Mouse (Mus musculus) mesoderm, embryonic 11.5 days (tissue): ENCODE measurements around the gene Slc25a51.

Source experiments
- DNase-seq: peaks from one replicate; pipeline ENCODE4 v3.0.0-alpha.2; 2012; ENCODE audit warnings: low read depth, low spot score

Gene Slc25a51

DNA sequence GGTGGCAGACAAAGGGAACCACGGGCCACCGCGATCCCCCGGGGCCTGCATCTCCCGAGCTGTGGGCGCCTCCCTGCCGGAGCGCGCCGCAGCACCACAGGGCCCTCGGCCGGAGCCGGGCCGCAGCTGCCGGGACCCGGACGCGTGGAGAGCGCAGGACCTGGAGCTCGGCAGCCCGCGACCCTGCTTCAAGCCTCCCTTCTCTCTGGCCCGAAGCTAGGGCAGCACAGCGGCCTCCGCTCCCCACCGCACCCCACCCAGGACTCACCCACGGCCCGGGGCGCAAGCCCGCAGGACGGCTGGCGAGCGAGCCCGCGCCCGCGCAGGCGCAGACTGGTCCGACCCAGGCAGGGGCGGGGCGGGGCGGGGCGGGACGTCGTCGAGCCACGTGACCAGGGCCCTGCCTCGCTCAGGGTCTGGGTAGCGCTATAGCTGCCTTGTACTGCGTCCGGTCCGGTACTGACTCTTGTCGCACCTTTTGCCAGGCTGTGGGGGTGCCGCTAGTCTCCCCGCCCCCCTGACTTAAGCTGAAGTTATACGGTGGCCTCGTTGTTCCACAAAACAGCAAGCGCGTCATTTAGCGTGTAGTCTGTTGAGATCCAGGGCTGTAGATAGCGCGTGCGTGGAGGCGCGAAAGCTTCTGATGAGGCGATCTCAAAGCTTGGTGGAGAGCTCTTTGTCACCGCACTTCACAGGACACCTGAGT is at the start of gene Slc25a51:
Slc25a51 (minus strand) TSS at position 340 of the 706 bp plus-strand sequence.
- peak; percentile 88 for DNase-seq

DNA sequence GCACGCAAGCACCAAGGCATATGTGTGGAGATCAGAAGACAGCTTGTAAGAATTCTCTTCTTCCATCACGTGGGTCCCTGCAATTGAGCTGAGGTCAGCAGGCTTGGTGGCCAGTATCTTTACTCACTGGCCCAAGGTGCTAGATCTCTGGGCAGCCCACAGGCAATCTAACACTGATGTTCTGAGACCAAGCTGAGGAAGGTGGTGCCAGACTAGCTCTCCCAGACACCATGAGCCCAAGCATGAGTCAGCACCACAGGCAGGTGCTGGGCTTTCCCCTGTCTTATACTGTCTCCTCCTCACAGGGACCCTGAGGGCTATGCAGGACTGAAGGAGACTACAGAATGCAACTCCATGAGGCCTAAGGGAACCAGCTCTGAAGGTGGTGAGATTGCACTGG is 49.0 kb upstream of the Slc25a51 start:
- DNase-seq: no peak

DNA sequence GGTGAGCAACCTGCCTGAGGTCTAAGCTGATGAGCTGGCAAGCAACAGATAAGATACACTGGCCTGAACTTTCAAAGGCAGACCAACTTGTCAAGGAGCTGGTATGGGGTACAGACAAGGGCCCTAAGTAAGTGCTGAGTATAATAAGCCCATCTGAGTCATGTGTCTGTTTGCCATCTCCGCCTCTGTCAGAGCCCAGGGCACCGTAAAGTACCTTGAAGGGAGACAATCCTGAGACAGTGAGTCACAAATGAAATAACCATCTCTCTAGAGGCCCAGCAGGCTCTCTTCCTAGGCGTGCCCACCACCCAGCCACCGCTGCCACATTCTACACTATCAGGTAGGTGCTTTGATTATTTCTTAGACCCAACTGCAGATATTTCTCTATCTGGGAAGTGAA is 46.4 kb upstream of the Slc25a51 start:
- DNase-seq: no peak

DNA sequence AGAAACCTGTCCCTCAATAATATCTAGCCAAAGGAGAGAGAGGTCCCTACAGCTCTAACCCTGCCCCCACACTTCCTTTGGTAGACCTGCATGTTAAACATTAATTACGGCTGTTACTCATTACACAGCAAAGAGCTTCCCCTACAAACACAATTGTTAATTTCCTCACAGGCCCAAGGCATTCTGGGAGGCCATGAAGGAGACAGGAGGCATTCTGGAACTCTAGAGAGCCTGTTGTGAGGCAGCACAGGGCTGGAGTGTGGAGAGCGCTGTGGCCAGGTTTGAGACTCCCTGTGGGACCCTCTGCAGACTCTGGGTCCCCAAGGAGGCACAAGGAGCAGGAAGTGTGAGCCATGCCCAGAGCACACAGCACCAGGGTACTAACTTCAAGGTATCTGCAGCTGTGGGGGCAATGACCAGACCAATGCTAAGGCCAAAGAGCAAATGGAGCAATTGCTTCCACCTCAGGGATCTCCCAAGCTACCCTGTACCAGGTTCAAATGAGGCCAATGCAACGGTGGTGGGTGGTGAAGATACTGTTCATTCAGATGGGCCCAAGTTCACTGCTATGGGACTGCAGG is 44.8 kb upstream of the Slc25a51 start:
- DNase-seq: no peak

DNA sequence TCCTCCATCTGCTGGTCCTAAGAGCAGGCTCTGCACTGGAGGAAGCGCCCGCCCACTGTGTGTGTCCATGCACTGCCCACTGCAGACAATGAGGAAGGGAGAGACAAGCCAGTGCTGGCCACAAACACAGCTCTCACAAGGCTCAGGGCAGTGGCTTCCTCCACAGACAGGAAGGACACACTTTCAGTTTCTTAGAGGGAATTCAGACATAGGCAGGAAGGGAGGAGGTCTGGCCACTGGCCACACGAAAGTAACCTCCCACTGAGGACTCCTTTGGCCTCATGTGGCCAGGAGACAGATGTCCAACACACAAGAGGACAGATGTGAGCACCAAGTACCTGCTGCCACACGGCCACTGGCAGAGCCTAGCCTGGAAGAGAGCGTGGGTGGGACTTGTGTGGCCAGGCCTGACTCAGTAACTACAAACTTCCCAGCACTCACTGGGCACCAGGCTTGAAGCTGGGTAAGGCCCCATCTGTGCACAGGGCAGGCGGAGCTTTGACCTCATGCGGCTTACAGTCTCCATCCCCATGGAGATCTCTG is 44.1 kb upstream of the Slc25a51 start:
- DNase-seq: no peak

DNA sequence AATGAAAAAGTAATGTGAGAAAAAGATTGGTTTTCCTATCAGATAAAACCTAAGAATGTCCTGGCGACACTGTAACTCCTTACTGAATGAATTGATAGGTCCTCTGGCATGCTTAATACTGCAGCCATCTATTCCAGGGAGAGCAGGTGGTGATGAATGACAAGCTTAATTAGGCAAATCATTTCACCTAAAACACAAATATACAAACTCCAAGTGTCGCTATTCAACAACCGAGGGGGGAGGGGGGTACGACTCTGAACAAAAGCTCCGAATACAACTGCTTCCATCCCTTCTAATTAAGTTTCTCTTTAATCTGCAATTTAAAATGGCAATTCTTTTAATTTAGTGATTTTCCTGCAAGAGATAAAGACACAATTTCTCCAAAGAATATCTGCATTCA is 40.4 kb upstream of the Slc25a51 start:
- DNase-seq: no peak

DNA sequence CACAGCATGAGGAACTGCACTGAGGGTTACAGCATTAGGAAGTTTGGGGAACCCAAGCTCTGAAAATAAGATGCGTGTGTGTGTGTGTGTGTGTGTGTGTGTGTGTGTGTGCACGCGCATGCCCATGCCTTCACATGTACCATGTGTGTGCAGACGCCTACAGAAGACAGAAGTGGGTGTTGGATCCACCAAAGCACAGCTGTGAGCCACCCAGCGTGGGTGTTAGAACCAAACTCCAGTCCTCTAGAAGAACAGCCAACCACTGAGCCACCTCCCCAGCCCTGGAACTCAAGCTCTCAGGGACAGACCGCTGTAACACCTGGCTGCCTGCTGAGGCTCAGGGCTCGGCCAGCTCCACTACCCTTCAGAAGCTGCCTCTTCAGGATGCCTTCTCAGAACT is 39.9 kb upstream of the Slc25a51 start:
- no peak for DNase-seq

DNA sequence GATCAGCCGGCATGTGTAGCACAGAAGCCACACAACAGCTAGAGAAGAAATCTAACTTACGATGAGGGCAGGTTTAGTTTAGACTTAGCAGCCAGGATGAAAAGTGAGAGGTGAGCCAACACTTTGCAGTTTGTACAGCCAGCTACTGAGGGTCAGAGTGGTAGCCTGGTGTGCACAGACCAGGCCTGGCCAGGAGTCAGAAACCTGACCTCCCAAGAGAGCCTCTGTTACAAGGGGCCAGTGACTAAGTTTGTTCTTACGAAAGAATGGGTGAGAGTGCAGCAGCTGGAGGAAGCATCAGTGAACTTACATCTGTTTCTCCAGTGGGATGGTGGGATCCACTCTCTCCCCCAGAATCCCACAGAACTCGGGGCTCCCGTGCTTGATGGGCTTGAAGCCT is 38.6 kb upstream of the Slc25a51 start:
- no peak for DNase-seq

DNA sequence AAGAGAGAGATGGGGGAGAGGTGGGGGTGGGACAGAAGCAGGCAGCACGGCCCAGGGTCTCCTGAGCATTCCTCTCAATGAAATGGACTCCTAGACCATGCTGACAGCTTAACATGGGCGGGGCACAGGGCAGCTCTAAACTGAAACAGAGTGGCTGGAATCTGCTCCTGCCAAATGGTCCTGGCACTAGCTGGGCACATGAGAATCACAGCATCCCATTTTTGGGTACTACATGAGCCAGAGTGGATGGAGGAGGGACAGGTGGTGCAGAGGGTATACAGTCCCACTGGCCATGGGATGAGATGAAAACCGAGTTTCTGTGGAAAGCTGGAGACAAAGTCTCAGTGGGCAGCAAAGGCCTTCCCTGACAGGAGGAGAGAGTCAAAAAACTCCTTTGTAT is 36.7 kb upstream of the Slc25a51 start:
- DNase-seq: no peak

DNA sequence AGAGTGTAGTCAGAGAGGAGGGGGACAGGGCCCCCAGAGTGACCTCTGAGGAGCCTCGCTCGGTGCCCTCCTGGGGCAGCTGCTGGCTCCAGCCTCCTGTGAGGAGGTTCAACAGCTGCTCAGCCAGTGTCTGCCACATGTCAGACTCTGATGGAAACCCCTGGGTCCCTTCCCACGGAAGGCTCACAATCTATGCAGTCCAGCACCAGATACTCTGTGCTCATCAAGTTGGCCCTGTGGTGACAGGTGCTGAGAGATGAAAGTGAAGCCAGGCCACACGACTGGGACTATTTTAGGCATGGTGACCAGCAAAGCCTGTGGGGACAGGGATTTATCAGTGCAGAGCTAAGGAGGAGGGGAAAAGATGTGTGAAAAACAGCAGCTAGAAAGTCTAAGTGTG is 36.2 kb upstream of the Slc25a51 start:
- no peak for DNase-seq

DNA sequence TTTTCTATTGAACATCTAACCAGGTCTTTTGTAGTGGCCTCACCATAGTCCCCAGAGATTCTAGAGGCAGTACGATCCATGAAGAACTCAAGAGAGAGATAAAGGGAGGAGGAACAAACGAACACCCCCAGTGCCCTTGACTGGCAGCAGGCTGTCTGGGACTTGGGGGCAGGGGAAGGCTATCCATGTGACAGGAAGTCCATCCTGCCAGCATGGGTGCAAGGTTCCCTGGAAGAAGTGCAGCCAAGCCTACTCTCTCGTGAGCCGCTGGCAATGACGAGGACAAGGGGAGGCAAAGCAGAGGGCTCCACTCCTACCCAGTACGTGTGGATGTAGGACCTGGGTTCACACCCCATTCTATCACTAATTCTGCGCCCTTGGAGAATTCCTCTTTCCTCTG is 35.1 kb upstream of the Slc25a51 start:
- no peak for DNase-seq

DNA sequence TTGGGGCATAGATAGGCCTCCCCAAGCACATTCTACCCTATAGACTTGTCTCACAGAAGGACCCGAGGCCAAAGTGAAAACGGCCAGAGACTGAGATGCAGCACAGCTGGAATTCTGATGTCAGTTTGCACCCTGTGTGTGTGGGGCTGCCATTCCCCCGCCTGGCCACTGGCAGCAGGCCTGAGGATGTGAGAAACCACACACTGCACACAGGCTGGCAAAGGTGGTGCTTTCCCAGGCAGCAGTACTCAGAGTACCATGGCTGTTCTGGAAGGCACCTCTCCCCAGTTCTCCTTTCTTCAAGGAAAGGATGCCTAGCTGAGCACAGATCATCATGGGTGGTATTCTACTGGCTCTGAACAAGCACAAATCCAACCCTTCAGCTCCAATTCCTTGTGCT is 33.7 kb upstream of the Slc25a51 start:
- DNase-seq: no peak

DNA sequence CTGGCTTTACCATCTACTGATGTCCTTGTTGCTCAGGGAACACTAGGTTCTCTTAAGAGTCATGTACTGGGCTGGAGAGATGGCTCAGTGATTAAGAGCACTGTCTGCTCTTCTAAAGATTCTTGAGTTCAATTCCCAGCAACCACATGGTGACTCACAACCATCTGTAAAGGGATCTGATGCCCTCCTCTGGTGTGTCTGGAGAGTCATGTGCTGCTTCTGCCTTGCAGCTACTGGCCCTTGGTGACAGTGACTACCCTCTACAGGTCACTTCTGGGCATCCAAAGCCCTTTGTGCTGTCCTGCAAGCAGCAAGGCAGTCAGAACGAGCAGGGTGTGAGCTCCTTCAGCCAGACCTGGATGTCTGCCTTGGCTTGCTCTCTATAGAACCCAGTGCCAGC is 33.2 kb upstream of the Slc25a51 start:
- no peak for DNase-seq

DNA sequence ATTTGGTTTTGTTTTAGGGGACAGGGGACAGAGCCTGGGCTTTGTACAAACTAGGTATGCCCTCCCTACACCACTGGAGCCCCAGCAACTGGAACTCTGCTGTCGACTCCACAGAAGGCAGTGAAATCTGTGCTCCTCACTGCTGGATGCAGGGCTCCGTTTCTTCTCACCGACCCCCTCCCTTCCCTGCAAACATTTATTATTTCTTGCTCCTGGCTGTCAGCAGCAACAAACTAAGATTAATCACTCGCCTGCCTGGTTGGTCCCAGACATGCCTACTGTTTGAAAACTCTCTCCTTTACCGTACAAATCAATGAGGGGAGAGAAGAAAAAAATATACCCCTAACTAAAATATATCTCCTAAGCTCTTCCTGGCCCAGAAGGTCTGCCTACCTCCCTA is 30.7 kb upstream of the Slc25a51 start:
- DNase-seq: no peak

DNA sequence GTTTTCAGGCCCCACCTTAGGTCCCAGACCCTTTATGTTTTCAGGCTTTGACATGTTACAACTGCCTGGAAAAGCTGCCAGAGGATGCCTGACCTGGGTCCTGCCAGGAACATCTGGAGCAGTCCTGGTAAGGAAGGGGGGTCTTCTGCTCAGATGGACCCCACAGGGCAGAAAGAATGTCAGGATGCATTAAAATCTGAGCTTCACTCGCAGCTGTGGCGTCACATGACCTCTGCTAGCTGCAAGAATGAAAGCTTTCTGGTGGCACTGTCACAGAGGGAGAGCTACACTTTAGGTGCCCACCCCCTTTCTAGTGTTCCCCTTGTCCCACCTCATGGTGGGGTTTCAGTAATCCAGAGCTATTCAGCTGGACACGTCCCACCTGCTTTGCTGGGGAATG is 28.4 kb upstream of the Slc25a51 start:
- no peak for DNase-seq

DNA sequence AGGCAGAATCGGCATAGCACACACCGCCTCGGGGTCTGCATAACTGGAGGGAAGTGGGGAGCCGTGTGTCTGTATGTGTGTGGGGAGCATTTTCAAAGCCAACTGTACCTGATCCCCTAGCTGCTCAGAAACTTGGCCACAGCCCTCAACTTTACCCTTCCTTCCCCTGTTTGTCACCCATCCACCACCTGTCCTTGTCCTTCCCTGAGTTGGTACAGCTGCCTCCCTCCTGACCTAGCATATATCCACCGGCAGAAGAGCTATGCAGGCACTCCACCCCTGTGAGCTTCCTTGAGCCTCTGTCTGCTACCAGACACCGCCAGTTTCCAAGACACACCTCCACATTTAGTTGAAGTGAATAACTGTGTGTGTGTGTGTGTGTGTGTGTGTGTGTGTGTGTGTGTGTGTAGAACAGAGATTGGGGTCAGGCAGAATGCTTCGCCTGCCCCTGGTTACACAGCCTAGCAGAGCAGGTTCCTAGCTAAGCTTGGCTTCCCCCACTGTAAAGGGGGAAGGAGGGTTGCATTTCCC is 27.9 kb upstream of the Slc25a51 start:
- no peak for DNase-seq

DNA sequence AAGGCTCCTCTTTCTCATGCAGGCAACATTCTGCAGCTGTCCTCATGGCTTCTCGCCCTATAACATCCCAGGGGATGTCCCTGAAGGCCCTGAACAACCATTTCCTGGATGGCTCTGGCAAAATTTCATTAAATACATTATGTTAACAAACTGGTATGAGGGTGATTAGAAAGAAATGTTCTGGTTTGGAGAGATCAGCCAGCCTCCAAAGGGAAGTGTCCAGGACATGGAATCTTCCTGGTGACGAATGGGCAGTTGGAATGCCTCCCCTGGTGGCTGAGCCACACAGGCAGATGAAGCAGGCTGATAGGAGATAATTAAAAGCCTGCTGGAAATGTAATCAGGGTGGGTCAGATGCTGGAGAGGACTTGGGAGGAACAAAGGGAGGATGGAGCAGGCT is 27.3 kb upstream of the Slc25a51 start:
- DNase-seq: no peak

DNA sequence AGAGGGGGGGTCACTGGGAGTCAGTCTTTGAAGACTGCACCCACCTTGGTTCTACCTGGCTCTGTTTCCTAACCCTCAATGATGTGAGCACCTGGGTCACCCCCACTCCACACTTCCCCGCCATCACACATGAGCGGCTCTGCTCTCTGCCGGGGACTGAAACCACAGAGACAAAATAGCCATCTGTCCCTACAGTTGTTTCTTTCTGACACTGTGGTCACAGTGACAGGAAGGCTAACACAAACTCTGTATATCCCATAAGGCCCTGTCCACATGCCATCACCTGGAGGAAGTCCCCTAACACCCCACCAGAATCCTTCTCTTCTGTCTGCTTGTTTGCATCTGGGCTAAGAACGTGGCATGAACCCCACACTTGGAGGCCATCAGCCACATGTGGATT is 26.1 kb upstream of the Slc25a51 start:
- no peak for DNase-seq

DNA sequence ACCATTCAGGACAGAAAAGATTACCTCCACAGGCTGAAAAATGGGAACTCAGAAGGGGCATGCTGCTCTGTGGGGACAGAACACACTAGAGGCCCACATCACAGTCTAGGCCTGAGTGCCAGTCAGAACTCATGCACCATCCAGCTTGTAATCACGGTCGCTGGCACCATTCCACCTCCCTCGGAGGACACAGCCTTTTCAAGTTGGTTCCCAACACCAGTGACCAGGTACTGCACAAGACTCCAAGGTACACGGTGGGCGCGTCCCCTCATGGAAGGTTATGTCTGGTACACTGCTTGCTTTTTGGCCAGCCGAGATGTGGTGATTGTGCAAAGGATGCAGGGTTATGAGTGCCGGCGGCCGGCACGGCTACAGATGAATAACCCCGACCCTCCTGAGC is 25.5 kb upstream of the Slc25a51 start:
- no peak for DNase-seq

DNA sequence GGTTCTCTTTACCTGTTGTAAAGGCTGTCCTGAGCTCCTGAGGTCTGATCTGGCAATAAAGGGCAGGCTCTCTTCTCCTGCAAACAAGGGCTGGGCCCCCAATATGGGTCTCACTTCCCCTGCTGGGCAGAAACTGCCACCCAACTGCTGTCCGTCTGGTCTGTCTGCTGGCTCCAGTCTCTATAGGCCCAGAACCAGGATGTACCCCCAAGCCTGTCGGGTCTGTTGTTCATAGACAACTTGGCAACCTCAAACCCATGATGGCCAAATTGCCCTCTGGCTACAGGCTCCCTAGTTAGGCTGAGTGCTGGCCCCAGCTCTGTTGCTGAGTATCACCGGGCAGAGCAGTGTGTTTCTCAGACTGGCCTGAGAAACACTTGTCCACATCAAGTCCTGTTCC is 23.2 kb upstream of the Slc25a51 start:
- DNase-seq: no peak

DNA sequence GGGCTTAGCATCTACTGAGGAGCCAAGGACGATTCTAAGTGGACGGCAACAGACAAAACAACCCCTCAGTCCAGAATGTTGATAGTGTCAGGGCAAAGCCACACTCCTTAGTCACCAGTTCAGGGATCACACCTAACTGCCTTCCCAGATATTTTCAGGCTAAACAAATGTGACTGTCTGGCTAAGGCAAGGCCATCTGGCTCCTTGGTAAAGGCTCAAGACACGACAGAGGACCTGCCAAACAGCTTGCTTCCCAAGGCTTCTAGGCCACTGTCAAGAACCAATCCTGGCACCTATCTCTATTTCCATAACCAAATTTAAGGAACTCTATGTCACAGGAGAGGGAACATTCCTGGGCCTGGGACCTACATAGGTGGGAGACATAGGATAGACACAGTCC is 22.8 kb upstream of the Slc25a51 start:
- DNase-seq: no peak

DNA sequence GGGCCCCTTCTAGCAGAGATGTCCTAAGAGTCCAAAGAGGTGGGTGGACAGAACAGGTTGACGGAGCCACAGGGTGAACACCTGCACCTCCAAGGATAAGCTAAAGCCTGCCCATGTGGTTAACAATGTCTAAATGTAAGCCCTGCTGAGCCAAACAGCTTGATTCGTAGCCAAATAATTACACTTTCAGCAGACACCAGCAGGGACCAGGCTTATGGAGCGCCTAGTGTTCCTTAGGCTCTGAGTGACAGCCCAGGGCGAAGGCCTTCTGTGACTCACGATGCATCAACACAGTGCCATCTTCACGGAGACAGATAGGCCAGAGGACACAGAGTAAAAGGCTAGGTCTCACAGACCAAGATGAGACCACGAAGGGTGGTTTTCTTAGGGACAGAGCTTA is 20.9 kb upstream of the Slc25a51 start:
- DNase-seq: no peak

DNA sequence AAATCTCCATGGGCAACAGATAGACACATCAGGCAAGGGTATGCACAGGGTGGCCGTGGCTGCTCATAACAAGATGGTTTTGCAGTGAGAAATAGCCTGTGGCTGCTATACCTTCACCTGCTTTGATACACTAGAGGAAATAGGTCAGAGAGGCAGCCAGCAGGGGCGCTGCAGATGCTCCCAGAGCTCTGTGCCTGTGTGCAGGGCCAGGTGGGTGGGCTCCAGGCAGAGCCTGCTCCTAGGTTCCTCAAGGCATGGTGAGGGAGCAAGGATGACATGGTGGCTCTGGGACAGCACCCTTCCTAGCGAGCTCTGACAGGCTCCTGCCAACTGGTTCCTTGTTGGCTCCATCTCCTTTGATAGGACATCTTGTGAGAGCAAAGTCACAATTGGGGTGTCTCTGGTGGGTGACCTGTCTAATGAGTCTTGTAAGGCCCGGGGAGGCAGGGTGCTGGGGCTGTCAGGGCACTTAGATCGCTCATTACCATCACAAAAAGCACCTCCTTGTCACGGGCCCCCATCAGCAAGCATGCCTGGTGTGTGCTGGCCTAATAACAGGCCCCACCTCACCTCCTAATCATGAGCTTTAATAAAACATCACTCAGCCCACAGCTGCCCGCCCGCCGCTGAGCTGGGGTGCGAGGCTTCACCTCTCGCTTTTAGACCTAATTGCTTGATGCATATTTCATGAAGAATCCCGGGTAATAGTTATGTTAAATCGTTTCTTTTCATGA is 18.3 kb upstream of the Slc25a51 start:
- no peak for DNase-seq
